Mouse (Mus musculus): Measurements from ENCODE around the gene Vwa8. TPM values are rescaled to one million over a fixed set of nuclear protein-coding genes. Genes with fewer than 3 reads are reported as not detected.

Vwa8 gene
- total and polyA plus RNA-seq, 3 experiments, result 12.4 to 17.5 (median 15.9) TPM

DNA sequence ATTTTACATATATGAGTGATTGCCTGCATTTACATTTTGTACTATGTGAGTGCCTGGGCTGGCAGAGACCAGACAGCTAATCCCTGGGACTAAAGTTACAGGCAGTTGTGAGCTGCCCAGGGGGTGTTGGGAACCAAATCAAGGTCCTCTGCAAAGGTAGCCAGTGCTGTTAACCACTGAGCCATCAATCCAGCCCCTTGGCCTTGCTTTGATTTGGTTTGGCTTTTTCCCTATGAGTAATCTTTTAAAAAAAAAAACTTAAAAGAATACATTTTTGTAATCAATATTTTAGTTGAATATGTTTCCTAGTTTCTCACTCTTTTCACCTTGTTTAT lies 393.5 kb downstream of the Vwa8 start:
- Histone ChIP-seq H3K4me3 (replicated peaks in 1 of 3; ENCODE audit: low read depth in 2 of 3, low read length in 2 of 3, poor library complexity in 1 of 3) (no peak overlapping the region), H3K27ac (ENCODE audit: insufficient read depth, low read depth) (no peak overlapping the region), H3K4me2 (ENCODE audit: insufficient read depth, low read depth, poor library complexity, severe bottlenecking) (no peak overlapping the region), H3K4me1 (ENCODE audit: control insufficient read depth in 1 of 2, insufficient read depth in 2 of 2) (peaks cover 0 to 3% of the 10 kb centered on the region in 2 experiments; a peak in 1 of 4 replicates), H3K27me3 (replicated peaks) (peaks cover 2% of the 10 kb centered on the region), H3K79me2 (replicated peaks; ENCODE audit: control insufficient read depth, extremely low read depth, insufficient read depth, poor library complexity, severe bottlenecking) (no peaks in the 10 kb centered on the region), H3K9me3 (replicated peaks; ENCODE audit: low read length) (peaks cover 3% of the 10 kb centered on the region), H3K9ac (ENCODE audit: insufficient read depth, low read depth) (no peak overlapping the region), H3K36me3 (replicated peaks in 1 of 2; ENCODE audit: control insufficient read depth in 1 of 2, insufficient read depth in 1 of 2, low read length in 1 of 2) (no peaks in the 10 kb centered on the region)
- dilution Hi-C loops (cut with MboI; ENCODE audit: extremely low pct_ligation_motif_present, extremely low pct_unique_long_range_greater_than_20kb, low sequenced_read_pairs) (no loop called here), in situ Hi-C loops (cut with MboI; ENCODE audit: low pct_ligation_motif_present, low pct_unique_long_range_greater_than_20kb, low sequenced_read_pairs) (no loop called here)
- DNase-seq (ENCODE audit: extremely low read depth), result no peak
- TF ChIP-seq RAD21 (IDR thresholded peaks at IDR 0.05; ENCODE audit: low read depth, low read length) (no peak), GABPA (IDR thresholded peaks at IDR 0.05; ENCODE audit: insufficient replicate concordance, low read depth, low read length) (no peak), CHD2 (IDR thresholded peaks at IDR 0.05; ENCODE audit: low read length) (no peak), NRF1 (IDR thresholded peaks at IDR 0.05; ENCODE audit: low read depth, low read length) (no peak), CHD1 (IDR thresholded peaks at IDR 0.05; ENCODE audit: low read depth, low read length) (no peak), POLR2AphosphoS2 (IDR thresholded peaks at IDR 0.05; ENCODE audit: low read depth, low read length) (no peak), MAFK (IDR thresholded peaks at IDR 0.05; ENCODE audit: insufficient replicate concordance, low read length) (no peak), ZKSCAN1 (IDR thresholded peaks at IDR 0.05; ENCODE audit: borderline replicate concordance, low read depth, low read length) (no peak)

DNA sequence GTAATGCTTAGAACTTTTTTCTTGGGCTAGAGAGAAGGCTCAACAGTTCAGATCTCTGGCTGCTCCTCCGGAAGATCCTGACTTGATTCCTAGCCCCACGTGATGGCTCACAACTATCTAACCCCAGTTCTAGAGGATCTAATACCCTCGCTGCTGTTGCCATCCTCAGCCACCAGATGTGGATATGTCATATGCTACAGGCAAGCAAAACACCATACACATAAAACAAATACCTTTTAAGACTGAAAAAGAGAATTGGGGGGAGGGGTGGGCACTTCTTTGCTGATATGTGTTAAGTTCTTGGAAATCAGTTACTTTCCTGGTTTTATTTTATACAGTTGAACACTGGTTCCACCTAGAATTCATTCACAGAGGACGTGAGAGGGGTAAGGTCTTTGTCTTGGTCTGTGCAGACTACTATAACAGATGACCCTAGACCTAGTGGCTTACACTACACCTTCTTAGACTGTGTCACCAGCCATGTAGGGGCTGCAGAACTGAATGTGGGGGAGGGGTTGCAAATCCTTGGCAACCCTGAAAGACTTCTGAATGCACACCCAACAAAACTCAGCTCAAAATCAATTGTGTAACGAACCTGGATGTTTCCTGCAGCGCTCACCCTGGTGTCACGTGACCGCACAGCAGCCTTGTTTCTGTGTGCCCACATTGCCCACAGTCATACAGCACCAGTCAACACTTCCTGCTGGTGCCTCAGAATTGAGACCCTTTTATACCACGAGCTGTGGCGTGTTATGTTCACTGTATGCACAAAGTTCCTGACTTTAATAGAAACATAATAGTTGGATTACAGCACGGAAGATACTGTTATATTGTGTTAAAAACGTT lies 394.4 kb downstream of the Vwa8 start:
- no peaks in the 10 kb centered on the region for H3K36me3 ChIP-seq (replicated peaks in 1 of 2; ENCODE audit: control insufficient read depth in 1 of 2, insufficient read depth in 1 of 2, low read length in 1 of 2)
- H3K9me3 ChIP-seq (replicated peaks; ENCODE audit: low read length), result peaks cover 3% of the 10 kb centered on the region
- H3K79me2 ChIP-seq (replicated peaks; ENCODE audit: control insufficient read depth, extremely low read depth, insufficient read depth, poor library complexity, severe bottlenecking), result no peaks in the 10 kb centered on the region
- H3K4me3 ChIP-seq (replicated peaks in 1 of 3; ENCODE audit: low read depth in 2 of 3, low read length in 2 of 3, poor library complexity in 1 of 3), result no peak overlapping the region
- peaks cover 3 to 9% of the 10 kb centered on the region in 2 experiments; a peak in 3 of 4 replicates for H3K4me1 ChIP-seq (ENCODE audit: control insufficient read depth in 1 of 2, insufficient read depth in 2 of 2)
- TF ChIP-seq BHLHE40 (IDR thresholded peaks at IDR 0.05; ENCODE audit: low read depth, low read length), result peak; percentile 61
- TF ChIP-seq ZC3H11A (IDR thresholded peaks at IDR 0.05; ENCODE audit: low read depth, low read length), result no peak
- TF ChIP-seq RAD21 (IDR thresholded peaks at IDR 0.05; ENCODE audit: low read depth, low read length), result no peak
- no peak for TF ChIP-seq UBTF (IDR thresholded peaks at IDR 0.05; ENCODE audit: low read depth, low read length)
- peak; percentile 69 for TF ChIP-seq USF2 (conservative IDR thresholded peaks at IDR 0.05; ENCODE audit: low read depth, low read length)
- TF ChIP-seq USF1 (IDR thresholded peaks at IDR 0.05; ENCODE audit: low read depth, low read length), result peak; percentile 72
- DNase-seq (ENCODE audit: extremely low read depth), result no peak
- peaks cover 2% of the 10 kb centered on the region for H3K27me3 ChIP-seq (replicated peaks)
- H3K9ac ChIP-seq (ENCODE audit: insufficient read depth, low read depth), result no peak overlapping the region
- no peak overlapping the region for H3K27ac ChIP-seq (ENCODE audit: insufficient read depth, low read depth)
- in situ Hi-C loops (cut with MboI; ENCODE audit: low pct_ligation_motif_present, low pct_unique_long_range_greater_than_20kb, low sequenced_read_pairs) (no loop called here), dilution Hi-C loops (cut with MboI; ENCODE audit: extremely low pct_ligation_motif_present, extremely low pct_unique_long_range_greater_than_20kb, low sequenced_read_pairs) (no loop called here)
- H3K4me2 ChIP-seq (ENCODE audit: insufficient read depth, low read depth, poor library complexity, severe bottlenecking), result no peak overlapping the region

Measured in CH12.LX (cell line).